Mouse (Mus musculus): ENCODE results near the gene Trim28. TPM values are rescaled to one million over a fixed set of nuclear protein-coding genes. Genes with fewer than 3 reads are reported as not detected.

Trim28 gene
- polyA plus RNA-seq, 1 experiment, result 214 TPM

GRCm38 (mm10) chr7:13033451-13034147 is 34.7 kb downstream of the Trim28 start:
- DNase-seq (ENCODE audit: low read depth), result no peak

DNA sequence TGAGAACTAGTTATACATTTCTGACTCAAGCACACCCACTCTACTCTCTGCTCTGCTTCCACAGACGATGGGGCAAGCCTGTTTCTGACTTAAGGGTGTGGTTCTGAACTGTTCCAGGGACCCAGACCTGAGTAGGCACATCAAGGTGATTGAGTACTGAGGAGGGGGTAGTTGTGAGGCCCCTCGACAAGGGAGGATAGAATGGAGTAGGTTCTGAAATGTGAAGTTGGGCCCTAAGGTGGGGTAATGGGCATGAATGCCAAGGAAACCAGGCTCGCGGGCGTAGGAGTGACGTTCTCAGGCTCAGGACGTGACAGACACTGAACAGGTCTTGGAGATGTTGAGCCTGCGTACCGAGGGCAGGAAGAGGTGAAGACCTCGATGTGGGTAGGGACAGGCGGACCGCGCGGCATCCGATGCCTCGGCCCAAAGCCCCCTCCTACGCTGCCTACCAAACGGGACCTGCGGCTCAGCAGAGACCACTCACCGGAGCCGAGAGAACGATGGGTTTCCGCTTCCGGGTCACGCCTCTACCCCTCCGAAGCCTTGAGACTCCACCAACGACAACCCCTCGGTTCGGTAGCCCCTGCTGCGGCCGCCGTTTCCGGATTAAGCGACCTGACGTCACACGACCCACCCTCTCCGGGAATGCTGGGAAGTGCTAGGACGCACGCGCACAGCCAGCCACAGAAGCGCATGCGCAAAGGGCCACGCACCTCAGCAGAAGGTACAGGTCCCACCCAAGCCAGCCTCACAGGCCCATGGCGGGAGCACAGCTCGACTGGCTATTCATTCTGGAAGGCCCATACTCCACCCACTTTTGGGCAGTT is 35.4 kb downstream of the Trim28 start, which contains the start of gene Chmp2a:
TSS of gene Chmp2a (minus strand) at position 660 of the 830 bp plus-strand sequence.
- no peak for DNase-seq (ENCODE audit: low read depth)

DNA sequence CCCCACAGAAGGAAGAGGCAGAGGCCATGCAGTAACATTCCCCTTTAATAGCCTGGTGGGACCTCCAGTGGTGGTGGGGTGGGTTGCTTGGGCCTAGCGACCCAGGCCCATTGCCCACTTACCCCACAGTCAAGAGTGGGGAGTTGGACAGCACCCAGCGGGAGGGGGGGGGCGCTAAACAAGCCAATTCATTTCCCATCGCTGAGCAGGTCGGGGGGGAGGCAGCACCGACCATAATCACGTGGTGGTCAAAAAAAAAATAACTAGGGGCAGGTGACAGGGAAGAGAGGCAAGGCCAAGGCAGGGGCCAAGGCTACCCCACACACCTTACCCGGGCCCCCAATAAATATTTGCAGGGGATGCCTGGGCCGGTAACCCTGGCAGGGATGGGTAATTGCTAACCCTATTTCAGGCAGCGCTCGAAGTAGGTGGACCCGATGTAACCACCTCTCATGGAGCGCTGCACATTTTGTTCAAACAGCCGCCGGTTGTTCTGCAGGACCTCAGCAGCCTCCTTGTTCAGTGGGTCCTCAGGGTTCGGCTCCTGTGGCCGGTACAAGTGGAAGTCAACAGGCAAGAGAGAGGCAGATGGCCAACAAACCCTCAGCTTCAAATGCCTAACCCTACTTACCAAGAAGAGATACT is 36.4 kb downstream of the Trim28 start:
- DNase-seq (ENCODE audit: low read depth), result no peak

- DNase-seq (ENCODE audit: low read depth), result no peak
Measured at GRCm38 (mm10) chr7:13036806-13037205, 37.9 kb downstream of the Trim28 start.

DNA sequence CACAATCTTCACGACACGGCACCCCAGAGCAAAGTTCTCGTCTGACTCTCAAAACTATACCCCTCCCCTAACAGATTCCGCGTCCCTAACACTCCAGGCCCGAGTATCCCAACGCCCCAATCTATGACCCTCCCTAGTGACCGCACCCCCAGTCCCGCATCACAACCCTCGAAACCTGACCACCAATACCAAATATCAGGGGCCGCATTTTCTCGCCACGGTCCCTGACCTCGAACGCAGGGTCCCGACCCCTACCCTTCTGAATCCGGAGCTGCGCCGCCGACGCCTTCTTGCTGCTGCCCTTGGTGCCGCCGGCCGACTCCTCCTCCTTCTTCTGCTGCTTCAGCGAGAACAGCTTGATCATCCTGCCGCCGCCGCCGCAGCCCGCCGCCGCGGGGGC is 38.5 kb downstream of the Trim28 start:
- no peak for DNase-seq (ENCODE audit: low read depth)

DNA sequence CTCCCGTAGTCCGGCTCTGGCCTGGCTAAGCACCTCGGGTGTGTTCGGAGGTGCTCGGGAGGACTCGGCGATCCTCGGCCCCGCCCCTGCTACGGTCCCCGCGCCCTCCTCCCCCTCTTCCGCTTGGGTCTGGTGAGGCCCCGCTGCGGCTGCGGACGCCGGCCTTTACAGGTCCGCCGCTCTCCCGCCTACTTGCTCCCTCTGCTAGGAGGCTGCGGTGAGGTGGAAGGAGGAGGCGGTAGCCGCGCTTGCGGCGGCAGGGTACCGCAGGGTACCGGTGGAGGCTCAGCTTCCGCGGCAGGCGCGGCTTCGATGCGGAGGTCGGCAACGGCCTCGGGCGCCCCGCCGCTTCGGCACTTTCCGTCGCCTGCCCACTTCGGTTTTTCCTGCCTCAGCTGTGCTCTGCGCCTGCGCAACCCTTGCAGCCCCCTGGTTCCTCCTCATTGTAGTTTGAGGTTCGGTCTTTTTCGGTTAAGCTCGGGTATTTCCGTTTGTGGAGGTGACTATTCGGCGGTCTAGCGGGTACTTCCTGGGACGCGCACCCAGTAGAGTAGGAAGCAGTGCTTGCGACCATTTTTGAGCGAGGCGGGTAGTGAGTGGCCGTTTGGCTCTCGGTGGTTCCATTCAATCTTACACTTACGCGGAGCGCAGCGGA is 39.1 kb downstream of the Trim28 start, which contains the start of gene Ube2m:
TSS of gene Ube2m (minus strand) at position 375 of the 655 bp plus-strand sequence.
- no peak for DNase-seq (ENCODE audit: low read depth)

DNA sequence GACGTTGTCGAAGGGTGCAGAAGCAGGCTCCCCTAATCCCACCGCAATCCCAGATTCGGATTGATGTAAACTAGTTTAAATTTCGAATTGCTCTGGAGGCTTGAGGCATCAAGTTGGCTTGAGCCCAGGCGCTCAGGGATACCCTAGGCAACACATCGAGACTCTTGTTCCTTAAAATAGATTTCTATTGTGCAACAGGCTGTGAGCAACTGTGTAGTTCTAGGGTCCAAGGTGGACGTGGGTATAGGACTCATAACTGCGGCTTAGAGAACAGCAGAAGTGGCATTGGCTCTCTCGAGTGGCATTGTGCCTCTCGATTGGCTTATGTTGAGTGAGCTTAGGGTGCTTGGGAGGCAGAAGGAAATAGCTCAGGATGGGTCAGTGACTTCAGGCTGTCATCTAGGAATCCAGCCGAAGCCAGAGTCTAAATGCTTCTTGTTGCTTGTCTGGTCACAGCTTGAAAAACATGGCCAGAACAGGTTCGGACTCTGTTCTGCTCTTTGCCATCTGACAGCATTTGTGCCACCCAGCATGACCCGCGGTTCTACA is 39.8 kb downstream of the Trim28 start:
- no peak for DNase-seq (ENCODE audit: low read depth)

DNA sequence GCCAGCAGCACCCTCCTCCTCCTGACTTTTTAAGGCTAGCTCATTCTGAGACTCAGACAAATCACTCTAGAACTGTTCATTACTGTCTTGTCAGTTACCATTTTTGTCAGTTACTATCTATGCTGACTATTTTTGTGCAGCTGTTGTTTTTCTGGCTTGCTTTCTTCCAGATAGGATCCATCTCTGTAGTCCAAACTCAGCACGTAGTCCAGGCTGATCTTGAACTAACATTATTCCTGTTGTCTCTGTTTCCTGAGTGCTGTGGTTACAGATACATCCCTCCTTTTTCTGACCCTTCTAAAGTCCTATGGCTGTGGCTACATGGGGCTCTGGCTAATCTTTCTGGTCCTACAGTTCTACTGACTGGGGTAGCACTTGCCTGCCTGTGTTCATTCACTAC is 40.3 kb downstream of the Trim28 start:
- no peak for DNase-seq (ENCODE audit: low read depth)

GRCm38 (mm10) chr7:13041256-13041655 is 42.3 kb downstream of the Trim28 start:
- DNase-seq (ENCODE audit: low read depth), result no peak

DNA sequence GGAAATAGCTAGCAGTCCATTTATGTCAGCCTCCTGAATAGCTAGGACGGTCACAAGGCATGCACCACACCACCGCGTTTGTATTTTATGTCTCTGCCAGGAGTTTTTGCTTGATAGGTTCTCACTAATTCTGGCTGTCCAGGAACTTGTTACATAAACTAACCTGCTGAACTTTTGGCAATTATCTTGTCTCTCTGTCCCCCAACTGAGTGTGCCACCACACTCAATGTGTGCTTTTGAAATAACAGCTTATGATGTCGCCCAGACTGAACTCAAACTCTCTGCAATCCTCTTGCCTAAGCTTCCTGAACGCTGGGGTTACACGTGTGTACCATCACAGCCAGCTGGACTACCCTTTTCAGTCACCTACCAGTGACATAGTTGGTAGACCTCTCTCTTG is 43.6 kb downstream of the Trim28 start:
- no peak for DNase-seq (ENCODE audit: low read depth)

DNA sequence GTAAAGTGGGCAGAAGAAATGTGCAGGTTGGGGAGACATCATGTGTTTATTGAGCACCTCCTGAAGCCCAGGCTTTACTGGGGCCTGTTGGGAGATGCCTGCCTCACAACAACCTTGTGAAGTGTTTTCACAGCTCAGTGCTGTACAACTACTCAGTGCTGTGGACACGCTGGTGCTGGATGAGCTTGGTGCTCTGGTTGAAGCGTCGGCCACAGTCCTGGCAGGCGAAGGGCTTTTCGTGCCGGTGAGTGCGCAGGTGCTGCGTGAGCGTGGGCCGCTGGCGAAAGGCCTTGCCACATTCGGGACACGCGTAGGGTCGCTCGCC is 44.2 kb downstream of the Trim28 start:
- no peak for DNase-seq (ENCODE audit: low read depth)

- no peak for DNase-seq (ENCODE audit: low read depth)
Measured at GRCm38 (mm10) chr7:13043445-13044253, 44.7 kb downstream of the Trim28 start.

- DNase-seq (ENCODE audit: low read depth), result no peak
Measured at GRCm38 (mm10) chr7:13044254-13044625, 45.3 kb downstream of the Trim28 start.

DNA sequence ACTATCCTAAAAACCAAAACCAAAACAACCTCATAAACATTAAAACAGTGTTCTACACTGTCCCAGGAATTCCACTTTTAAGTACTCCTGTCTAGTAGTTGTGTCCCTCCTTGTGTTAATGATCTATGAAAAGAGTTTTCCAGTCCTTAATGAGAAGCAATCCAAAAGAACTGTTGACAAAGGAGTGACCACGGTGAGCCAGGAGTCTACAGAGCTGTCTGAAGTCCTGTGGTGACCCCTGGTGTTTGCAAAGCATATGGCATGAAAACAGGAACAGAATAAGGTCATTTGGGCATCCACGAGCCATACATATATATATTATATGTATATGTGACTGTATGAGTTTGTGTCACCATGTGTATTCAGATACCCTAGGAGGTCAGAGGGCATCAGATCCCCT is 47.2 kb downstream of the Trim28 start:
- no peak for DNase-seq (ENCODE audit: low read depth)

GRCm38 (mm10) chr7:13053001-13053400 is 54.1 kb downstream of the Trim28 start:
- no peak for DNase-seq (ENCODE audit: low read depth)

- DNase-seq (ENCODE audit: low read depth), result no peak
Measured at GRCm38 (mm10) chr7:13053501-13053900, 54.6 kb downstream of the Trim28 start.

DNA sequence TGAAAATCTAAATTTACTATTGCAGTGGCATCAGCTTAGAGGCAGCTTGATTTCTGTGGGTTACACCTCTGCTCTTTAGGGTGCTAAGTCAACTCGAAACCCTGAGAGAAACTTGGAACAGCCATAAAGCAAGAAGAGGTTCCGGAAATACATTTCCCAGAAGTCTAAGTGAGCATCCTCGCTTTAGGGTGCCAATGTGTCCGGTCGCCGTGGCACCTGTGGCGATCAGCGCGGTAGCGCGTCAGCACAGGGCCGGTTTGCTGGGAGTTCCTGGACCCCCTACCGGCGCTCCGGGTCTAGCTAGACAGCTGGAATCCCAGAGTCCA is 55.0 kb downstream of the Trim28 start:
- DNase-seq (ENCODE audit: low read depth), result no peak

DNA sequence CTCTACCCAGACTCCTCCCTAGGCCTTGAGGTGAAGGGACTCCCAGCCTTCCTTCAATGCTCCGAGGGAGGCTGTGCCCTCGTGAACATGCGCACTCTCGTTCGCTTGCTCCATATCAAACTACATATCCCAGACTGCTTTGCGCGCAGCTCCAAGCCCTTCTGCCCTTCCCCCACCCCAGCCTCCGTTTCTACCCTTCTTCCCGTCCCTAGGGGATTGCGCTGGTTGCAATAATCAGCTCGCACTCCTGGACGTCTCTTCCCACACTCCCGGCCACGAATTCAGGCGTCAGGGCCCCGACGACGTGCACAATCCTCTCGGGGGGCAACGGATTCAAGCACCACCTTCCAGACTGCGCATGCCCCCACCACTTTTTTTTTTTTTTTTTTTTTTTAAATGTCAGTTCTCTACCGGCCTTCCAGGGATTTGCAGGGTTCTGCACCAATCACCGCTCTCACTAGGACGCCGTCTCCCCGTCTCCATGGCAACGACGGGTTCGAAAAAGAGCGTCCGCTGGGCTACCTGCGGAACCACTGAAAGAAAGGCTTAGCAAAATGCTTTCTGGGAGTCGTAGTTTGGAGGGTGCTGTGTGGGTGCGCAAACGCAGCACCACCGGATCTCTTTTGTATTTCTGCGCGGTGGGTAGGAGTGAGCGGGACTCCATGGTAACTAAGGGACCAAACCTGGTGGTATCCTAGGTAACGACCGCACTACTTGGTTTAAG is 55.5 kb downstream of the Trim28 start, which contains the start of gene Mzf1:
TSS of gene Mzf1 (minus strand) at position 478 of the 724 bp plus-strand sequence.
- DNase-seq (ENCODE audit: low read depth), result peak; percentile 77

- no peak for DNase-seq (ENCODE audit: low read depth)
Measured at GRCm38 (mm10) chr7:13056913-13057700, 58.2 kb downstream of the Trim28 start.

- no peak for DNase-seq (ENCODE audit: low read depth)
Measured at GRCm38 (mm10) chr7:13059536-13059935, 60.6 kb downstream of the Trim28 start.
